Mouse (Mus musculus): ENCODE measurements at regions not wholly inside any gene's neighbourhood (a gene's known extent, or its start where the extent isn't known, plus 50 kb on each side); places are given as distances from the start of the nearest gene placed in this dataset.

- TF ChIP-seq CTCF (IDR thresholded peaks at IDR 0.05; ENCODE audit: borderline replicate concordance, extremely low read depth, insufficient read depth, insufficient read length) (no peak), POLR2A (IDR thresholded peaks at IDR 0.05; ENCODE audit: borderline replicate concordance, extremely low read depth, insufficient read depth, insufficient read length, poor library complexity, severe bottlenecking) (no peak)
Measured at GRCm38 (mm10) chr12:73491370-73491769, 54.8 kb downstream of the Tmem30b start.
